Mouse (Mus musculus) embryo, embryonic 11 days (tissue): ENCODE results near the gene Il12rb1.

ENCODE experiments used
- DNase-seq: peaks from one replicate; pipeline ENCODE4 v3.0.0-alpha.2; 2015

The Il12rb1 gene

DNA sequence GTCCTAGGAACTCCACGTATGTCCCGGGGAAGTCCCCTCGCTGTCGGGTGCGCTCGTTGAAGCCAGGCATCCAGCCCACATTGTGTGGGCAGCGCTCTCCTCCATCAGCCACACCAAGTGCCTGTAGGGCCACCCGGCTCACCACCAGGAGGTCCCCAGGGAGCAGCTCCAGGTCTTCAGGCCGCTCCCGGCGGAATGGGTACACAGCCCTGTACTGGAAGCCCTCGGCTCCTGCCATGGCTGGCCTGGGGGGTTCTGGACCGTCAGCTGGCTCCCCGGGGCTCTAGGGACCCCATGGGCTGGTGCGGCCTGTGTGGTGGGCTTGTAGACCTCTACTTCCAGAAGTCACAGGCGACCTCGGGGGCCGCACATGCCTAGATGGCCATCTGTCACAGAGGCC lies 33.5 kb upstream of the Il12rb1 start:
- DNase-seq: no peak

DNA sequence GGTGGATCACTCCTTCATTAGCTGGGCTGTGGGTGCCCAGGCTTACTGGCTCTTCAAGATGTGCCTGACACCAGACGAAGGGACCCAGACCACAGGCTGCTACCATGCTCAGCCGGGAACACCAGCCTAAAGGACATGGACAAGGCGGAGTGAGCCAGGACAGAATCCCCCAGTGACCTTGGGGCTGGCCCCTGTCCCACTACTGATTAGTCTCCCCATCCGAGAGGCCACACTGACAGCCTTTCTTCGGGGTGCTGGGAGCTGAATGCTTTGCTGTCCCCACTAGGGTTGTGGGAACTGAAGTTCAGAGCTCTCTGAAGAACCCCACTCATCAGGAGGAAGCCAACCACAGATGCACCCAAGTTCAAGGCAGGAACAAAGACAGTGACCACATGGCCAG lies 33.0 kb upstream of the Il12rb1 start:
- no peak for DNase-seq

DNA sequence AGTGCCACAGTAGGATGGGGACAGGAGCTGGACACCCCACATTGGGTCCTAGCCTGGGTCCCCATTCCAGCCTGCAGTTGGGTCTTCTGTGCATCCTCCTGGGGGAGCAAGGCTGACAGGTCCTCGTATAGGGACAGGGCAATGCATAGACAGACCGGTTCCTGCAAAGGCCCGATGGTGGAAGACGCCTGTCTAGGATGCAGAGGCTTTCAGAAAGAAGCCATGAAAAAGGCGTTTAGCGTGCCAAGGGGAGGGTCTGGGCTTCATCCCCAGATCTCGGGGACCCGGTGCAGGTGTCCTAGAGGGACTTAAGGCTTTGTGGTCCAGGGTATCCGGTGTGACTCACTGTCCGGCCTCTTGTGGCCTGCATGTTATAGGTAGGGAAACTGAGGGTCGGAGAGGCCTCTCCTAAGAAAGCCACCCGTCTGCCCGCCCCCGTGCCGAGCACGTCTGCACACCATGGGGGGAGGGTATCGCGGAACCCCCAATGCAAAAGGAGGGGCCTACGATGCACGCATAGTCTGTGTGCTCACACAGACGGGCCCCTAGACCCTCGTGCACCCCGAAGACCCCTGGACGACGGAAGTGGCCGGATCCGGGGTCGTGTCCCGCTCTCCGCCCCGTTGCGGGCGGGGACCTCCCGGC lies 32.3 kb upstream of the Il12rb1 start:
- DNase-seq: no peak

DNA sequence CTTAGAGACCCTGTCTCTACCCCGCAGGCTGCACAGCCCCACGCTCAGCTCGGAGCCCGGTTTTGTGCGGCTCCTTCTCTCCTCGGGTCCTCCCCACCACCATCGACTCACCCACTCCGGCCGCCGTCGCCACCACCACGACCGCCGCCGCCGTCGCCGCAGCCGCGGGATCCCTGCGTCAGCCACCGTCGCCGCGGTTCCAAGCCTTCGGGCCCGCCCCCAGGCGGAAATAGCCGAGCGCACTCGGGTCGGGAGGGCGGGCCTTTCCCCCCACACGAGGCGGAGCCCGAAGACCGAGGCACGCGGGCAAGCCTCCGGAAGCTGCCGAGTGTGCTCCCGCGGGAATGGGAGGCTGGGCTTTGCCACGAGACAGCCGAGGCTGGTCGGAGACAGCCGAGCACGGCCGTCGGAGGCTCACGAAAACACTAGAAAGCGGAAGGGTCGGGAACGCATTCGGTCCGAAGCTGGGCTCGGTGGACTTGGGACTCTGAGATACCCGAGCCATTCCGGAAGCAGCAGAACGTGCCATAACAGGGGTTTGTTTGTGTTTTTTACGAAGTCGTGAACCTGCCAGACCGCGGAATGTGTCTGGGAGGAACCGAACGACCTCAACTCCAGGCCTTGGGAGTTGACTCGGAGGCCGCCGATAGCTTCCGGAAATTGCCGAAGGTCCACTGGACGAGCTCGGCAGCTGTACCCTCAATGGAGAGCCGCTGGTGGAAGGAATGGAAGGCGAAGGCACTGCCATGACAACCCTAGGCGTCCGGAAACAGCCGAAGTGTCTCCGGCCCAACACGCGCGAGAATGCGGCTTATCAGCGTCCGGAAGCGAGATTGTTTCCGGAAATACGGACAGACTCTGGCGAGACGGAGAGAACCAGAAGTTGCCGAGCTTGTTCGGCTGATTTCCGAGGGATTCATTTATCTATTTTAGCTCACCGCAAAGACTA lies 31.5 kb upstream of the Il12rb1 start, which contains the start of gene Pik3r2:
TSS of gene Pik3r2 (minus strand) at position 218 of the 949 bp plus-strand sequence.
- peak; percentile 100 for DNase-seq

DNA sequence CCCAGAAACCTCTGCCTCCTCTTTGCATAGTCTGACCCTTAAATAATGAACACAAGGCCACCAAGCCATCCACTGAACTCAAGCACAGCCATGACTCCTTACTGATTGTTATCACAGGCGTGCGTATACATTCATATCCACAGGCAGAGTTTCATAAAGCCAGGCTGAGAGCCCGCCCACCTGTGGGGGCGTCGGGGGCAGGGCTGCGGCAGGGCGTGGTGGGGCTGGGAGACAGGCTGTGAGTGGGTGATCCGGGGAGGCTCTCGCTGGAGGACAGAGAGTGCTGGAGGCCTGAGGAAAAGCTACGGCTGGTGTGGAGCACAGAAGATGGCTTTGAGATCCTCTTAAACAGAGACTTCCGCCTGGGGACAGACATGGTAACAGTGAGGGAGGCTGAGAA lies 28.2 kb upstream of the Il12rb1 start:
- no peak for DNase-seq

DNA sequence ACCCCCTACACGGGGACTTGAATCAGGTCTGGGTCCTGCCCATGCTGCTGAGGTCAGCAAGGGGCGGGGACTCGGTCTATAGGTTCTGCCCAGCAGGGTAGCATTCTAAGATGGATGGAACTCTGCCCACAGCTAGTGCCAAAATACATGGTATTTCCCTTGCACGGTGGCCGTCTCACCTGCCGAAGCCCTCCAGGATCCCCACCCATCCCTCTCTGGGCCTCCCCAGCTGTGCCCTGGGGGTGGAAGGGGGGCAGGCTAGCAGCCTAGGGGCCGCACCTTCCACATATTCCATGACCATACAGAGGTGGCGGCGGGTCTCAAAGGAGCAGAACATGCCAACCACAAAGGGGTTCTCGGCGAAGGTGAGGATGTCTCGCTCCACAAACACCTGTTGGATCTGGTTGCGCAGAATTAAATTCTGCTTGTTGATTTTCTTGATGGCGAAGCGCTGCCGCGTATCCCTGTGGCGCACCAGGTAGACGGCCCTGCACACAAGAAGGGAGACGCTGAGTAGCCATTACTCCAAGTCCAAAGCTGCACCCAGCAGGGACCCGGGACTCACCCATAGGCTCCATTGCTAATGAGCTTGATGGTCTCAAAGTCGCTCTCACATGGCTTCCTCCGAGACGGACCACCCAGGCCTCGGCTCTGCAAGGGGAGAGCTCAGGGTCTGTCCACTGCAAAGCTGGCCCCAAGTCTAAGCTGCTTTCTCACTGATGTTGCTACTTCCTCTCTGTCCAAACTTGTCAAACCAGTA lies 21.8 kb upstream of the Il12rb1 start:
- no peak for DNase-seq

DNA sequence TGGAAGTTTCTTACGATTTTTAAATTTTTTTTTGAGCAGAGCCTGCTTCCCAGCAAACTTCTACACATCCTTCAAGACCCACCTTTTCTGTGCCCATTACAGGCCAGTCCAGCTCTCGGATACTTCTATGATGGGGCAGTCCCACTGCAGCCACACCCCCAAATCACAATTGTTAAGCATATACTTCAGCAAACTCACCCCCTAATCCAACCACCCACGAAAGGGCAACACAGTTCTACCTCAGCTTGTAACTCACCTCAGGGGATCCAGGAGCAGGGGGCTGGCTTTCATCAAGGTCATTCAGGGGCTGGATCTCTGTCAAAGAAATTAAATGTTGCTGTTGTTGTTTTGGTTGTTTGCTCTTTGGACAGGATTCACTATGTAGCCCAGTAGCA lies 21.2 kb upstream of the Il12rb1 start:
- no peak for DNase-seq

DNA sequence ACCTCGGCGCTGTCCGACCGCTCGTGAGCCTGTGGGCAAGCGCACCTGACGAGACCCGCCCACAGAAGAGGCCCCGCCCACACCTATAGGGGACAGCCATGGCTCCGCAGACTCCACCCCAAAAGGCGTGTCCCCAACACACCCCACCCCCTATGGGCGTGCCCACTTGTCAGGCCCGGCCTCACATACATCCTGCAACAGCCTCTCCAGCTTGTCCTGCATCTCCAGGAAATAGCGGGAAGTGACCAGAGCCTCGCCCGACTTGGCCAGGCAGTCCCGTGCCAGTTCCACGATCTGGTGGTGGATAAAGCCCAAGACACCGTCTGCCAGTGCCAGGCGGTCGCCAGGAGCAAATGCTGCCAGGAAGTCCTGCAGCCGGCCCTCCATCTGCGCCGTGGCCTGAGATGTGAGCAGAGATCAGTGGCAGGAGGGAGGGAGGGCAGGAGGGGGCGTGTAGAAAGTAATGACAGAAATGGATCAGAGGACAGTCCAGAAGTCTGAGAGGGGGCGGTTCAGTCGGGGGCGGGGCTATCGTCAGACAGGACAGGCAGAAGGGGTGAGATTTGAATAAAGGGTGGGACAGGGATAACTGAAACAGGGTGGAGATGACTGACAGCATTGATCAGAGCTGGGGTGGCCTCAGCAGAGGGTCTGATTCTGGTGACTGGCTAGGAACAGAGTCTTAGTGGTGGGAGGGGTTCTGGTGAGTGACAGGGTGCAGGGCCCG lies 20.1 kb upstream of the Il12rb1 start:
- peak; percentile 79 for DNase-seq

DNA sequence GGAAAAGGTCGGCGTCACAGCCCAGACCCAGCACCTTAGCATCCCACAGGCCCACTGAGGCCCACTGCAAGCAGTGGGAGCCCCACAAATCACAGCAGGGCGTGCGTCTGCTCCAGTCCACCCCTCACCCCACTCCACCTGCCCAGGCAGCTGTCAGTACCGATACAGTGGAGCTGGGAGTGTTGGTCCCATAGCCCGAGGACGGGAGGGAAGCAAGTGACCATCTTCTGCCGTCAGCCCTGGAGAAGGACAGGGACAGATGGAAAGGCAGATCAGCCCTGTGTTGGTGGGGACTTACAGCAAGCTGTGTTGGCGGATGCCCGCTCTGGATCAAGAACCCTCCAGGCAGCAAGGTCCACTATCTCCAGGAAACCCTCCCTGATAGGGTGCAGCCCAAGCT lies 19.2 kb upstream of the Il12rb1 start:
- no peak for DNase-seq

DNA sequence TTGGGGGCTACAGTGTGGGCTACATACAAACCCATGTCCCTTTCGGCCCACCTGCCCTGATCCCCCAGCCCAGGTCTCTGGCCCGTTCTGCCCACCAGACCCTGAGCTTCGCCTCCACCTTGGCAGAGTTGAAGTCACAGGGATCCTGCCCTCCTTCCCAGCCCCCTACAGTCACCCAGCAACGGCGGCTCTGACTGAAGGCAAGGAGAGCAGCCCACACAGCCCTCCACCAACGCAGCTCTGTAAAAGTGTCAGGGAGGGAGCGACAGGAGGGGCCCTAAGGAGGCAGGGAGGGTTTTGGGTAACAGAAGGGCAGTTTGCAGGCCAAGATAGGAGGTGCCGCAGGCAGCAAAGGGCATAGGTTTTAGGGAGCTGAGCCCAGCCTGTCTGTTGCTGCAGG lies 17.4 kb upstream of the Il12rb1 start:
- no peak for DNase-seq

DNA sequence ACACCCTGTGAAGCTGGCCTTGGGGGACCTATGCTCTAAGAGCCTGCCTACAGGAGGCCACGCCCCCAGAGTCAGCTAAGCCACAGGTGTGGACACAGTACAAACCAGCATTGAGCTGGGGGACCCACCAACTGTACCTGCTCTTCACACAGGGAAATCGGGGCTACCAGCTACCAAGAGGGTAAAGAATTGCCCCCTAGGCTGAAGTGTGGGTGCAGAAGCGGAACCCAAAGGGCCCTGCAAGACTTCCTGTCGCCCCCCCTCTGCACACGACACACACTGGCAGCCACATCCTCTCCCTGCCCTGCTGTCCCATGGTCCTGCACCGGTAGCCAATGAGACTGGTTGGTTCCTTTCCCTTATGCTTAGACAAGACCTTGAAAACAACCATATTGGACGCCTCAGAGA lies 17.0 kb upstream of the Il12rb1 start:
- no peak for DNase-seq

DNA sequence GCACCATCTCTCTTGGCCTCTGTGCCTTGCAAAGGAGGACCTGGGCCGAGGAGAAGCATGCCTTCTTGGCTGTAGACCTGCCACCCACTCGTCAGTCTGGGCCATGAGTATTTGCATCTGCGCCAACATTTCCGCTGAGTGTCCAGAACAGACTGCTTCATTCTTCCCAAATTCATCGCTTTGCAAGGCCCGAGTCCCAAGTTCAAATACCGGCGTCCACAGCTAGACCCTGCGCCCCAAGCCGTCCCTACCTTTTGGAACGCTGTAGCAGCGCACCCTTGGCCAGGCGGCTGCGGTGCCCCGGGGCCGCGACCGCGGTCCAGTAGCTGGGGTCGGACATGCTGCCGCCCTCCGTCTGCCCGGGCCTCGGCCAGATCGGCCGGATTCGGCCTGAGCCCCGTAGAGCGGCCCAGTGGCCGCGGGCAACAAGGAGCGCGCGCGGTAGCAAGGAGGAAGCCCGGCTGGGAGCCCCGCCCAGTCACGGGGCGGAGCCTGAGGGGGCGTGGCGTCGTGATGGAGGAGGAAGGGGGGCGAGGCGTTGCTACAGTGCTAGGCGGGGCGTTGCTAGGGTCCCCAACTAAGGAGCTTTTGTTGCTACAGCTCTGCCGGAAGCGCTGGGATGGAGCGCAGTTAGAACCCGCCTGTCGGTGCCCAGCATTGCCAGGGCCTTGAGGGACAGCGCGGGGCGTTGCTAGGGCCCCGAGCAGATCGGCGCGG lies 16.1 kb upstream of the Il12rb1 start:
- DNase-seq: peak; percentile 98

DNA sequence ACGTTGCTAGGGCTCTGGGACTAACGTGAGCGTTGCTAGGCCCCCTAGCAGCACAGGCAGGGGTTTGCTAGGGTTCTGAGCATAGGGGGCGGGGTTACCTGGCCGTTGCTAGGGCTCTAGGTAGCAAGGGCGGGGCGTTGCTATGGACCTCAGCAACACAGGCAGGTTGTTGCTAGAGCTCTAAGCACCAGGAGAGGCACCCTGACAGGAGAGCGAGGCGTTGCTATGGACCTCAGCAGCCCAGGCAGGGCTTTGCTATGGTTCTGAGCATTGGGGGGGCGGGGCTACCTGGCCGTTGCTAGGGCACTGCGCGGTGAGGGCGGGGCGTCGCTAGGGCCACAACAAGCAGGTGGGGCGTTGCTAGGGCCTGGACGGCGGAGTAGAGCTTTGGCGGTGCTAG lies 15.5 kb upstream of the Il12rb1 start:
- no peak for DNase-seq

DNA sequence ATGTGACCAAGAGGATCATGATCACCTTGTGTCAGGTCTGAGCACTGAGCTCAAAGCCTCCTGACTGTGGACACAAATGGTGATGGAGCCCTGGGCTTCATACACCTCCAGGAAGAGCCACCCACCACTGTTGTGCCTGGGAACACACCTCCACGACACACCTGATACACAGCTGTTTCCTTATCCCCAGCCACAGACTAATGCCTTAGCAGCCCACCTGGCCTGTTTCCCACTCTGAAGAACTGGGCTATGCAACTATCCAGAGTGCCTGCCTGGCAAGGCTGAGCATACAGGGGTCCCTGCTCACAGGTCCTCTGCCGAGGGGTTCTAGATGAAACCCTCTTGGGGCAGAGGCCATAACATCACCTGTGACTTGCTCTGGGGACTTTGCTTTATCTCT lies 14.0 kb upstream of the Il12rb1 start:
- no peak for DNase-seq

DNA sequence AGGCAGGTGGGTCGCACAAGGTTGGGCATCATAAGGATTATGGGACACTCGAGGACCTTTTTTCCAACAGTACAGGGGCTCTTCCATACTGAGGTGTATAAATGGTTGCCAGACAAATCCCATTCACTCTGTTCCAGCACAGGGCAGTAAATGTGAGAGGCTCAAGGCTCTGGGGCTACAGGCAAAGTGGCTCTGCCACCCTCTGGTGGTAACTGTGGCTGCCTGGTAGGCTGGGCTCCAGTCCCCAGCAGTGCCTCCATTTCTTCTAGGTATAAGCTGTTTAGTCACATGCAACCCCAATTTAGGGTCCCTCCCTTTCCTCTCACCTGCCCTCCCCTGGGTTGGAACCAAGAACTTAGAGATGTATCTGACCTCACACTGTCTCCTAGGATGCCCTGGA lies 12.9 kb upstream of the Il12rb1 start:
- DNase-seq: no peak

DNA sequence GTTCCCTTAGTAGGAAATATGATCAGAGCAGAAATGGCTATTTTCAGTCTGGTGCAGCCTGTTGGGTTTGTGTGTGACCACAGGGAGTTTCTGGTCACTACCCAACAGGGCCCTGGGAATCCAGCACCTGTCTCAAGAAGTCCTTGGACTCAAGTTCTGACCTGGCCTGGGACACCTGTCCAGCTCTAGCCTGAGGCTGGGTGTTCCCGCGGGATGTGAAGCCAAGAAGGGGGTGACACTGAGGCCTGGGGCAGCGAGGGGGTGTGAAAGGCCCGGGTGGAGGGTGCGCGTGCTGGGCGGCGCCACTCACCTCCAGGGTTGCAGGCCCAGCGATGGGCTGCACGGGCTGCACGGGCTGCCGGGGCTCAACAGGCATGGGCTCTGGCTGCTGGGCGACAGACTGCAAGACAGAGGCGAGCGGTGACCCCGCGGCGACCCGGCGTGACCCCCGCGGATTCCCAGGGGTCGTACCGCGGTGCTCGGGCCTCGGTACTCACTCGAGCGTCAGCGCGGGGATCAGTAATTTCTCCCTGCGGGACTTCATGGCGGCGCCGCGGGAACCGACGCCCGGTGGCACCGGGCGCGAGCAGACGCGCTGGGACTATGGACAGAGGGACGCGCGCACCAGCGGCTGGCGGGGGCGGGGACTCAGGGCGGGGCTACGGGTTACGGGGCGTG lies 11.7 kb upstream of the Il12rb1 start:
- DNase-seq: no peak

DNA sequence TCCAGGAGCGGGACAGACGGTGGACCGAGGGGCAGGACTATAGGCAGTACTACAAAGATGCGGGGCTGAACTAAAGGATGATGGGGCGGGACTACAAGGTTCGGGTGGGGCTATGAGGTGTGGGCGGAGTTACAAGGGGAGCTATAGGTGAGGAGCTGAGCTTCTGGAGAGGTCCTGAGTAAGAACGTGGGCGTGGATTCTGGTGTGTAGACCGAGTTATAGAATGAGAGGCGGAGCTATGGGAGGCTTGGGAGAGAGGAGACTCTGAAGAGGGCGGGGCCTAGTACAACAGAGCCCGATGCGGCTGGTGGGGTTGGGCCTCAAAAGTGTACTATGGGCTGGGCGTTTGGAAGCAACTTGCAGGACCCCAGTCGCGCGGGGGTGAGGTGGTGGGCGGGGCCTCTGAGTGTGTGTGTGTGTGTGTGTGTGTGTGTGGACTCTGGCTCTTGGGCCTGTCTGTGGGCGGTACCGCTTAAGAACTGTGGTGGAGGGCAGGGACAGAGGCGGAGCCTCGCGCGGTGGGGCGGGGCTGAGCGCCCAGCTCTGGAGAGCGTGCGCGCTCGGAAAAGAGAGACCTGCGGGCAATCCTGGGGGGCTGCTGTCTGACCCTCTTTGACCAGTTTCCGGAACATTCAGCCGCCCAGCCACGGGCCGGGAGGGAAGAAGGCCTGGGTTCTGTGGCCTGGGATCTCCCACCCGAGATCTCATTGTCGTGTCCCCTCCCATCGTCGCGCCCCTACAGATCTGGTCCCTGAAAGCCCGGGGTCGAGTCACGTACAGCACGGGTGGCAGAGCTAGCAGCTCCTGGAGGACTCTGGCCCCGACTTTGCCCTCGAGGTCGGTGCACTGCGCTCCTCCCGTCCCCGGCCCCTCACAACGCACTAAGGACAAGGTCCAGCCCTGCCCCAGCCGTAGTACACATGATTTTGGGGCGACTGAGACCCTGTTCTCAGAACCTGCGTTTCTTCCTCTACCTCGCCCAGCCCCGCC lies 10.9 kb upstream of the Il12rb1 start:
- DNase-seq: peak; percentile 94

DNA sequence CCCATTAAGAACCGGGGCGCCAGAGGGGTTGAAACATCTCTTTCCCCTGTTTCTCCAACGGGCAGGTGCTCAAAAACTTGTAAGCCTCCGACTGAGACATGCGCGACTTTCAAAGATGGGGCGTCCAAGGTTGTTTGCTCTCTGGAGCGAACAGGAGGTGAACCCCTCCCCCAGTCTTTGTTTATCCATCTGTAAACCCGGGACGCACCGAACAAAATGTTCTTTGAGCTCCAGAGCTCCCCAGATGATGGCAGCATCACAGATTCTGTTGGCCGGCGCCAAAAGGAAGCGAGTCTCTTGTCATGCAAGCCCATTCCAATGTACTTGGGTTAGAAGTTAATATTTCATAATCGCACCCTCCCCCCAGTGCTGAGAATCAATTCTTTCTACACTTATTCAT lies 10.0 kb upstream of the Il12rb1 start:
- DNase-seq: no peak

DNA sequence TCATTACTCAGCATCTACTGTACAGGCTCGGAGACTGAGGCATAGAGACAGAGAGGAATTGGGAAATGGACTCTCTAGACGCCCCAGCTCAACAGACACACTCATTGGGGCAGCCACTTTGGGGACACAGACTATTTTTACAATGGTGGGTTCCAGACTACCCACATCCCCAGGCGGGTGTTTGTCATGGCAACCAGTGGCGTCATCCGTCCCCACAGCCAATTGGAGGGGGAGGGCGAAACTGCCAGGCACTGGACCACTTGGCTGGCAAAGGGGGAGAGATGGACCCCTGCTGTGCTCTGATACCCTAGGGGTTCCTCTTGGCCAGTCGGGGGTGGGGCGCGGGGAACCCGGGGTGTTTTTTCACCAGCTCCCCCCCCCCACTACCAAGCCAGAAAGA lies 7.6 kb upstream of the Il12rb1 start:
- no peak for DNase-seq

DNA sequence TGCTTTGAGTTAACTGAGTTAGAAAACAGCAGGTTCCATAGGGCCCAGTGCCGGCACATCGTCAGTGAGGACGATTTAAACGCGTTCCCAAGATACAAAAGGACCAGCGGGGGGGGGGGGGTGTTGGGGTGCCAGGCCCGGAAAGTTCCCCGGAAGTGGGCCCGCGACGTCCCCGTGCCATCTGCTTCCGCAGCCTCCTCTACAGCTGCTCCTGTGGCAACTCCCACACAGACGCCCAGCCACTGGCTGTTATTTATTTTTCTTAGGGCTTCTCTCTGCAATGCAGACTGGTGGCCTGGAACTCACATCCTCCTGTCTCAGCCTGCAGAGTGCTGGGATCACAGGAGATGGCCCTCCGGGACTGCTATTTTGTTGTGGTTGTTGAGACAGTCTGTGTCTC lies 7.1 kb upstream of the Il12rb1 start:
- no peak for DNase-seq
